Mouse (Mus musculus): ENCODE results near the gene Olfr735.

DNA sequence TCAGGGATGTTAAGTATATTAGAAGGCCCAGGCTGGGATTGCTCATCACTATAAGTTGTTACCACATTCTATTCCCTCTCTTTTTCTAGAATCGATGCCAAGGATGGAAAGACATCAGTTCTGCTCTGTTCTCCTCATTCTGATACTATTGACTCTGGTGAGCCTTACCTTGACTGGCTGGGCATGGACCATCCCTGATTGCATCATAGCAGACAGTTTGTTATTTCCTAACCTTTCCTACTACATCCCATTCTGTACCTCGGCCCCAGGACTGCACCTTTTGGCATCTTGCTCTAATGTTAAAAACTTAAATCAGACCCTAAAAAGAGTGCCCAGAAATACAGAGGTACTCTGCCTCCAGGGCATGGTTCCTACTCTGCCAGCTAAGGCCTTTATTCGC lies 11.8 kb upstream of the Olfr735 start:
- no peak for TF ChIP-seq MYOG (IDR thresholded peaks at IDR 0.05; ENCODE audit: control insufficient read depth, extremely low read depth, insufficient read length)
- no peak for TF ChIP-seq CTCF (IDR thresholded peaks at IDR 0.05; ENCODE audit: control insufficient read depth, insufficient read depth, insufficient read length)
- TF ChIP-seq CEBPB (IDR thresholded peaks at IDR 0.05; ENCODE audit: low read depth), result no peak
- TF ChIP-seq MYOD1 (IDR thresholded peaks at IDR 0.05; ENCODE audit: control insufficient read depth, insufficient read length, low read depth), result no peak
- TF ChIP-seq USF1 (IDR thresholded peaks at IDR 0.05; ENCODE audit: low read depth), result no peak
- TF ChIP-seq MAX (IDR thresholded peaks at IDR 0.05), result no peak
- TF ChIP-seq FOSL1 (IDR thresholded peaks at IDR 0.05; ENCODE audit: insufficient read depth, low read length, poor library complexity, severe bottlenecking), result no peak
